Mouse (Mus musculus) c-Kit-positive CD71-positive TER-119-negative erythroid progenitor cells, embryonic 14.5 days (primary cell): ENCODE data around the gene AC131692.1.
A peak's percentile ranks its signal among the peaks of the same experiment; 100 is the strongest.

Experiments used
- DNase-seq: peaks from one replicate; pipeline ENCODE4 v3.0.0-alpha.2; 2013; ENCODE audit warnings: low read depth

Gene AC131692.1

DNA sequence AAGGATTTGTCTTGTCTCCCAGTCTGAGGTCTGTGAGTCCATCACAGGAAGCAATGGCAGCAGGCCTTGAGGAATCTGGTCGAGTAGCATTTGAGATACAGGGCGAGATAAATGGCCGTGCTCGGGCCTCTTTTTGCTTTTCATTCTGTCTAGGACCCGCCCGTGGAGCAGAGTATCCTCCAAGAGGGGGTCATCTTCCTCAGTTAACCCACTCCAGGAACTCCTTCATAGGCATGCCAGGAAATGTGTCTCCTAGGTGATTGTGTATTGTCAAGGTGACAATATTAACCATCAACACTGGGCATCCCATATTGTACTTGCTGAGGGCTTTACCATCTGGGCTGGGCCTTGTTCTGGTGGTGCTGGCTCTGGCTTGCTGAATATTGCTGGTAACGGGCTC is at the start of gene AC131692.1:
AC131692.1 (plus strand) TSS at position 301 of the 400 bp plus-strand sequence.
- DNase-seq, result no peak

DNA sequence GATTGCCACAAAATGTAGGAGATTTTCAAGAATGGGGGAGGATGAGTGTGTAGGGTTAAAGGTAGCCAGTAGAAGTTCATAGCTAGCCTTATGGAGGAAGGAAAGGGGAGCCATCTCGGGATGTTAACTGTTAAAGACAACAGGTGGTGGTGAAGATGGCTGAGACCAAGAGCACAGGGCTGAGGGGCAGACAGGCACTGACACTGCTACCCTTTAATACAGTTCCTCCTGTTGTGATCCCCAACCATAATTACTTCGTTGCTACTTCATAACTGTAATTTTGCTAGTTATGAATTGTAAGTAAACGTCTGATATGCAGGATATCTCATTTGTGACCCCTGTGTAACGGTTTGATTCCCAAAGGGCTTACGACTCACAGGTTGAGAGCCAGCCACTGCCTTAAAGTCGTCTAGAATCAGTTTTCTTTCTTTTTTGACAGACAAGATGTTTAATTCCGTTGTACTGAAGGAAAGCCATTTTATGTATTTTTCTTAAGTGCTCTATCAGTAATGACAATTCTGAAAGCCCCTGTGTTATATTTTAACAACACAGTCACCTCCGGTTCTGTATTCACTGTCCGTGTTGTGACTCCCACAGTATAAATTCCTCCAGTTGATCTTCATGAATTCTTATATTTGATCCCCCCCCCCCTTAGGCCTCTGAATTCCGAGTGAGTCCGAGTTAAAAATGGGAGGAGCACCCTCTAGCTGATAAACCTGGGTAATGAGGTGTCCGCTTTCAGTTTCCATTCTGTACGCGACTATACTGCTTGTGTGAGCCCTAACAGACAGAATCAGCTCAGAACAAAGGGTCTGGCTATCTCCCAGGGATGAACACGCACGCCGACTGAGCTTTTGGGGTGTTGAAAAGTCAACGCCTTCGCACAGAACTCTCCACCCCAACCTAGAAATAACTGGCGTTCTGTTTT is 48.6 kb upstream of the AC131692.1 start:
- no peak for DNase-seq

DNA sequence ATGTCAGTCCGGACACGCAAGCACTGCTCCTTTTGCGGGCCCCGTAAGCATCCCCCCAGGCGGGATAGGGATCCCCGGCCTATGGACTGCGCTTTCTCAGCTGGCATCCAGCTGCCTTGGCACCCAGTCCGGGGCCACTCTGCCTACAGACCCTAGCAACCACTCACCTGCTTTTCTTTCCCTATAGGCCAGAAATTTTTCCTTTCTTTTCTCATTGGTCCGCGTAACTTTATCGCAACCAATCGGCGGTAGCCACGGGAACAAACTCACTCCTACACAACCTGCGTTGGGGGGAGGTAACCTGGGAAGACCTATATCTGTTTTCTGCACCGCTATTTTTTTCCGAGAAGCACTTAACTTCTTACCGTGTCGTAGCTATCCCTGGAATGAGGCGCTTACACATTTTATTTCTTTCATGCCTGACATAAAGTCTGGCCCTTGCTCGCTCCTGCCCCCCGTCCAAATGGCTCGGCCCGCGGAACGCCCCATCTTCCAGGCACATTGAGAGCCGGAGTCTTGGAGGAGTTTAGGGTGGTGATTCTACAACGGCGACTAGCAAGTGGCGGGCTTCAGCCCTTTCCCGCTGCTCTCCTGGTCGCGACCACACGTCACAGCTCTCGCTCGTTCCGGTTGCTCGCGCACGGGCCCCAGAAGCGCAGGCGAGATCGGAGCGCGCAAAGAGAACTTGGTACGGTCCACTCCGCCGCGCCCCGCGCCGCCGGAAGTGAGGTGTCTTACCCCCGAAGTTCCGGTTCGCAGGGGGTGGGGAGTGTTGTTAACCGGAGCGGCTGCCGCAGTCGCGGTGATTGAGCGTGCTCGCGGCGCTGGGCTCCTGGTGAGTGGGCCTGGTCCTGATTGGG is 47.7 kb upstream of the AC131692.1 start, which contains the start of gene Syvn1:
Syvn1 (plus strand) TSS at position 283 of the 860 bp plus-strand sequence.
- peak; percentile 94 for DNase-seq

- DNase-seq, result no peak
Measured at GRCm38 (mm10) chr19:6047154-6047898, 46.9 kb upstream of the AC131692.1 start.

DNA sequence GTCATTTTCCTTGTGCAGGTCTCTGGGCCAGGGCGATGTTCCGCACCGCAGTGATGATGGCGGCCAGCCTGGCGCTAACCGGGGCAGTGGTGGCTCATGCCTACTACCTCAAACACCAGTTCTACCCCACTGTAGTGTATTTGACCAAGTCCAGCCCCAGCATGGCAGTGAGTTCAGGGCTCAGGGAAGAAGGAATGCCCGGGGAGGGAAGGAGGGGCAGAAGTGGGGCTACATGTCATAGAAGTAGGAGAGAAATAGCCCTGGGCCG is 46.4 kb upstream of the AC131692.1 start:
- DNase-seq, result no peak

GRCm38 (mm10) chr19:6048681-6049410 is 45.4 kb upstream of the AC131692.1 start:
- DNase-seq, result no peak

DNA sequence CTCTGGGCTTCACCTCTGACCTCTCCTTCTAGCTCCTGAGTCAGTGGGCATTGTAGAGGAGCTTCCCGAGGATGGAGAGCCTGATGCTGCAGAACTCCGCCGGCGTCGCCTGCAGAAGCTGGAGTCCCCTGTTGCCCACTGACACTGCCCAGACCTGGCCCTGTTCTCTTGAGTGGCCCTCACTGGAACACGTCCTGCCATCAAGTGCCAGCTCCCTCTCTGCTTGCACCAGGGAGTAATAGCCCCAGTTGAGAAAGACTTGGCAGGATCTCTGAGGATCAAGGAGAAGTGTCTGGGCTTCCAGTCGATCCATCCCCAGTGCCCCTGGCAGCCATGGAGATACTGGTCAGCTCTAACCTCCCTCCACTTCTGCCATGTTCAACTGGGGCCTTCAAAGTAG is 41.7 kb upstream of the AC131692.1 start:
- no peak for DNase-seq

- DNase-seq, result no peak
Measured at GRCm38 (mm10) chr19:6054296-6054695, 39.9 kb upstream of the AC131692.1 start.

DNA sequence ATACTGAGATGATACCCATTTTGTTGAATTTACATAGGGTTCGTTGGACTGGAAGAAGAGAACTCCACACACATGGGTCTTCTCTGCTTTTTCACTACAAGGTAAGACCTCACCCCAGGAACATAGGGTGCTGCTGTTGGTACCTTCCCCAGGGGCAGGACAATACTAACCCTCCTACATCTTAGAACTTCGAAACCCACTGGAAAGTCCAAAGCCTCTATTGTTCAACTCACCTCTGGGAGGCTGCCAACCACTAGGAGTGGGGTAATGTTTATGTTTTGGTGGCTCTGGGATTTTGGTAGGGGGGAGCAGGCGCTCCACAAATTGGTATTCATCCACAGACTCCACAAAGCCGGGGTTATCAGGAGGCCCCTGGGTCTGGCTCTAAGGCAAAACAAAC is 37.5 kb upstream of the AC131692.1 start:
- DNase-seq, result no peak

DNA sequence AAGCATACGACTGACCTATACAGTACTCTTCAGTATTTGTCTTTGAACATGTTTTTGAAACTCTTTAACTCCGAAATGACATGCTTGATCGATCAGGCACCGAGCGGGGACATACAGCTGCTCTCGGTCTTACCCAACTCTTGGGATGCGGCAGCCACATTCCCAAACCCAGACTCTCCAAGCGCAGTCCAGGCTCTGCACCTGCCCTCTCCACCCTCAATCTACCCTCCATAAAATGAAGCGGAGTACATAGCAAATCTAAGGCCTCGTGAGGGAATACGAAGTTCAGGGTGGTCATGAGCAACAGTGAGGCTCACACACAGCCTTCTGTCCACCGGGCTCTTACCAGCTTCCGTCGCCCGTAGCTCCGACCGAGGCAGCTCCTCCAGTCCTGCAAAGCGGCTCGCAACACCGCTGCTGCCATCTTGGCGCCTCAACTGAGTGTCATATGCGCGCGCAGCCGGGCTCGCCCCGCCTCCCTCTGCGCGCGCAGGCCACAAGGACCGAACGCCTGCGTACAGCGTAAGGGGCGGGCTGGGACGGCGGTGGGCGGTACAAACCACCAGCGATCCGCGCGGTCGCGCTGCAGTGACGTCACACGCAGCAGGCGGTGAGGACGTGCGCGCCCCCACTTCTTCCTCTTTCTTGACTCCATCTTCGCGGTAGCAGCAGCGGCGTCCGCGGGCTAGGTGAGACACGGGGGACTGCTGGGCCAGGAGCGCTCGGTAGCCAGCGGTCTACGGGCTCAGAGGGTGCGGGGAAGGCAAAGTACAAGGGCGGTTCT is 36.7 kb upstream of the AC131692.1 start, which contains the start of the genes Mrpl49 and Fau:
Mrpl49 (minus strand) TSS at position 473 of the 784 bp plus-strand sequence.
Fau (plus strand) TSS at position 532 of the 784 bp plus-strand sequence.
- peak; percentile 92 for DNase-seq

GRCm38 (mm10) chr19:6058513-6058912 is 35.7 kb upstream of the AC131692.1 start:
- no peak for DNase-seq

- DNase-seq, result no peak
Measured at GRCm38 (mm10) chr19:6058966-6059365, 35.3 kb upstream of the AC131692.1 start.

GRCm38 (mm10) chr19:6061021-6061533 is 33.1 kb upstream of the AC131692.1 start, which contains the start of gene Znhit2:
Gene Znhit2, plus strand, starts transcription at chr19:6061192.
- DNase-seq, result peak; percentile 94

DNA sequence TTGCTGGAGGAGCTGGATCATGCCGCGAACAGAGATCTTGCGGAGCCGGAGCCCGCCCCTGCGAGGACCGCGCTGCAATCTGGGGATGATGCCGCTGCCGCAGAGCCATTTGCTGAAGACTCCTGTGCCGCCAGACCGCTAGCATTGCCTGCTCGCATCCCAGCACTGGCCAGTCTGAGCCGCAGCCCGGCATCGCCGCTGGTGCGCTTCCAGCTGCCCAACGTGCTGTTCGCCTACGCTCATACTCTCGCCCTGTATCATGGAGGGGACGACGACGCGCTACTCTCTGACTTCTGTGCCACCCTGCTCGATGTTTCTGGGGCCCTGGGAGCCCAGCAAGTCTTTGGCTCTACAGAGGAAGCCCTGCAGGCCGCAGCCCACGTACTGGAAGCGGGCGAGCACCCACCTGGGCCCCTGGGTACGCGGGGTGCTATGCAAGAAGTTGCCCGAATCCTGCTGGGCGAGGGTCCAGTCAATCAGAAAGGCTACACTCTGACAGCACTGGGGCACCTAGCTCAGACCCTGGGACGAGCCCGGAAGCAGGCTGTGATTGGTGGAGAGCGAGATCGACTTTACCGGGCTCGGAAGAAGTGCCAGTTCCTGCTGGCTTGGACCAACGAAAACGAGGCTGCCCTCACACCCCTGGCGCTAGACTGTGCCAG is 32.4 kb upstream of the AC131692.1 start:
- DNase-seq, result no peak

DNA sequence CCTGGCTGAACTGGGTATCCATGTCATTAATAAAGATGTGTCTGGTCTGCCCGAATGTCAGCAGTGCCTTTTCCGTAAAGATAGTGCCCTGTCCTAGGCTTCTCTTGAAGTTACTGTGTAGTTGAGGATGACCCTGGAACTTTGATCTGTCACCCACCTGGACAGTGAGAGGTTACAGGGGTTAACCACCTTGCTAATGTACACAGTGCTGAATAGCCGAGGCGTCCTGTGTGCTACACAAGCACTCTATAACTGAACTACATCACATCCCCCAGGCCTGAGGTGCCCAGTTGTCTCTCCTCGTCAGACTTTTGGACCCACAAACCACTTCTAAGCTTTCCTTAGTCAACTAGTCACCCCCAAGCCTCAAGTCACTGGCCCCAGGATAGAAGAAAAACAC is 31.8 kb upstream of the AC131692.1 start:
- DNase-seq, result no peak

DNA sequence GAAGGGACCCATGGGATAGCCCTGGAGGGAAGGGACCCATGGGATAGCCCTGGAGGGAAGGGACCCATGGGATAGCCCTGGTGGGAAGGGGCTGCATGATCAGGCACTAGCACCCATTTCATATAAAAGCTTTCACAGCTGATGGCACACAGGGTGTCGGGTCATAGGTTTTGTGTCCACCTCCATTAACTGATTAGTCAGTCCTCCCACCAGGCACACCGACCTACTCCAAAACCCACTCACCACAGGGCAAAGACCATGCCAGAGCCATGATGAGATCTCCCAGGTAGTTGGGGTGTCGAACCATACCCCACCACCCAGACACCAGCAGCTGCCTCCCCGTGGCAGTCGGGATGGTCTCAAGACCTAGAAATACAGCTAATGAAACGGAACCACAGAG is 31.1 kb upstream of the AC131692.1 start:
- DNase-seq, result no peak

- no peak for DNase-seq
Measured at GRCm38 (mm10) chr19:6066571-6066970, 27.6 kb upstream of the AC131692.1 start.

- DNase-seq, result peak; percentile 83
Measured at GRCm38 (mm10) chr19:6067011-6067723, 27.1 kb upstream of the AC131692.1 start.
